Mouse (Mus musculus) gonadal fat pad, adult 2 months (tissue): ENCODE results near the gene A530064D06Rik. TPM values are rescaled to one million over a fixed set of nuclear protein-coding genes. Genes with fewer than 3 reads are reported as not detected.
"Not testable (repeated sequence)": the region's sequence is repeated elsewhere in the genome, so short reads cannot be mapped to it uniquely, and the experiment has no call there.

ENCODE experiments used
- DNase-seq: peaks from one replicate; pipeline ENCODE4 v3.0.0-alpha.2; 2012; ENCODE audit warnings: low read depth
- polyA plus RNA-seq: library from polyadenylated mRNA; depleted of rRNA; stranded (reverse); fragments of >200 nt; gene quantifications from 2 replicates; pipeline ENCODE4 v1.2.3, GENCODE M21; 2012; rRNA removed

The A530064D06Rik gene
- polyA plus RNA-seq, result 0.25 and 0.58 TPM in 2 replicates

- not testable (repeated sequence) for DNase-seq
These were observed at the start of gene A530064D06Rik for GRCm38 (mm10) chr17:48167103-48167502. A530064D06Rik (minus strand) TSS chr17:48167275.

GRCm38 (mm10) chr17:48215429-48215828 is 48.4 kb upstream of the A530064D06Rik start:
- no peak for DNase-seq

GRCm38 (mm10) chr17:48213511-48213910 is 46.4 kb upstream of the A530064D06Rik start:
- no peak for DNase-seq

GRCm38 (mm10) chr17:48212596-48212995 is 45.5 kb upstream of the A530064D06Rik start:
- DNase-seq, result no peak

GRCm38 (mm10) chr17:48203086-48203485 is 36.0 kb upstream of the A530064D06Rik start:
- DNase-seq, result no peak

GRCm38 (mm10) chr17:48192366-48192765 is 25.3 kb upstream of the A530064D06Rik start:
- no peak for DNase-seq

- no peak for DNase-seq
These were observed 18.2 kb upstream of the A530064D06Rik start for GRCm38 (mm10) chr17:48185252-48185651.

- DNase-seq, result no peak
These were observed 9.5 kb downstream of the A530064D06Rik start for GRCm38 (mm10) chr17:48157382-48158076.

- DNase-seq, result no peak
These were observed 21.0 kb downstream of the A530064D06Rik start, which contains the start of gene 9830107B12Rik for GRCm38 (mm10) chr17:48146120-48146519. 9830107B12Rik (minus strand) TSS chr17:48146268.

GRCm38 (mm10) chr17:48132810-48133209 is 34.3 kb downstream of the A530064D06Rik start:
- DNase-seq, result no peak

GRCm38 (mm10) chr17:48120456-48120855 is 46.6 kb downstream of the A530064D06Rik start:
- DNase-seq, result no peak

GRCm38 (mm10) chr17:48119656-48120055 is 47.4 kb downstream of the A530064D06Rik start:
- DNase-seq, result no peak

GRCm38 (mm10) chr17:48118570-48118969 is 48.5 kb downstream of the A530064D06Rik start:
- no peak for DNase-seq

GRCm38 (mm10) chr17:48110547-48111287 is 56.4 kb downstream of the A530064D06Rik start:
- no peak for DNase-seq

GRCm38 (mm10) chr17:48108520-48108919 is 58.6 kb downstream of the A530064D06Rik start:
- no peak for DNase-seq

GRCm38 (mm10) chr17:48107862-48108261 is 59.2 kb downstream of the A530064D06Rik start:
- DNase-seq, result no peak

- no peak for DNase-seq
These were observed 59.7 kb downstream of the A530064D06Rik start for GRCm38 (mm10) chr17:48107333-48107732.

- DNase-seq, result peak; percentile 22
These were observed 66.3 kb downstream of the A530064D06Rik start for GRCm38 (mm10) chr17:48100441-48101417.

GRCm38 (mm10) chr17:48099312-48099711 is 67.8 kb downstream of the A530064D06Rik start:
- no peak for DNase-seq
